Mouse (Mus musculus) 3134 (cell line): ENCODE measurements at regions not wholly inside any gene's neighbourhood (a gene's known extent, or its start where the extent isn't known, plus 50 kb on each side); places are given as distances from the start of the nearest gene placed in this dataset.
"Not testable (repeated sequence)": the region's sequence is repeated elsewhere in the genome, so short reads cannot be mapped to it uniquely, and the experiment has no call there.

Experiments
- DNase-seq: peaks from one replicate; pipeline ENCODE4 v3.0.0-alpha.2; 2011; ENCODE audit warnings: low spot score; ENCODE audit not compliant: insufficient read length; ENCODE audit errors: extremely low read depth

DNA sequence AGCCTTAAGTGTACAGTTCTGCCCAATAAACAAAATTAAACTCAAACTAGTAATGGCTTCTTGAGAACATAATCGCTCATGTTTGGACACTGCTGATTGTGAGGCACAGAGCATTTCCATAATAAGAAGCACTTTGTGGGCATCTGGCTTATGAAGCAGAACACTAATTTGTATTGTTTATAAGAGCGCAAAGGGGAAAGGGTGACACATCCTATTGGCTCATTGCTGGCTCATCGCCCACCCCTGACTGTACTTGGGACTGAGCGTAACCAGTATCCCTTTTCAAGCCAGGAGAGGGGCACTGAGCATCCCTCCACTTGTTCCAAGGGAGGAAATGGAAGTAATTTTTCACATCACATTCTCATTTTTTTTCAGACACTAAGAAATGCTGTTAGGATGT is 288.0 kb downstream of the Sfmbt2 start:
- DNase-seq: no peak

DNA sequence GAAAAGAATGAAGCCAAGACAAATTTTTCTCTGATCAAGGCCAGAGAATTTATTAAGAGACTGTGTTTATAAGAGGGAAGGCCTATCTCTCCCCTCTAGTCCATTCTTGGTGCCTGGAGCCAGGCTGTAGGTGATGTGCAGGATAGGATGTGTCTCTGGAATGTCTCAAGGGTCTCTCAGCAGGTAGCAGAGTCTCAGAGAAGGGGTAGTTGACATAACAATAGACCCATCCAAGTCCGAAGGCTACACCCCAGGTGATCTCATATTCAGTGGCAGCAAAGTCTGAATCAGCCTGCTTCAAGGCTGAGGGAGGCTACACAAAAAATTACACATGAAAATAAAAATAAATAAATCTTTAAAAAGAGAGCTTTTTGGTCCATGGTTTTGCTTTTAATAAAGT is 297.6 kb downstream of the Sfmbt2 start:
- not testable (repeated sequence) for DNase-seq

DNA sequence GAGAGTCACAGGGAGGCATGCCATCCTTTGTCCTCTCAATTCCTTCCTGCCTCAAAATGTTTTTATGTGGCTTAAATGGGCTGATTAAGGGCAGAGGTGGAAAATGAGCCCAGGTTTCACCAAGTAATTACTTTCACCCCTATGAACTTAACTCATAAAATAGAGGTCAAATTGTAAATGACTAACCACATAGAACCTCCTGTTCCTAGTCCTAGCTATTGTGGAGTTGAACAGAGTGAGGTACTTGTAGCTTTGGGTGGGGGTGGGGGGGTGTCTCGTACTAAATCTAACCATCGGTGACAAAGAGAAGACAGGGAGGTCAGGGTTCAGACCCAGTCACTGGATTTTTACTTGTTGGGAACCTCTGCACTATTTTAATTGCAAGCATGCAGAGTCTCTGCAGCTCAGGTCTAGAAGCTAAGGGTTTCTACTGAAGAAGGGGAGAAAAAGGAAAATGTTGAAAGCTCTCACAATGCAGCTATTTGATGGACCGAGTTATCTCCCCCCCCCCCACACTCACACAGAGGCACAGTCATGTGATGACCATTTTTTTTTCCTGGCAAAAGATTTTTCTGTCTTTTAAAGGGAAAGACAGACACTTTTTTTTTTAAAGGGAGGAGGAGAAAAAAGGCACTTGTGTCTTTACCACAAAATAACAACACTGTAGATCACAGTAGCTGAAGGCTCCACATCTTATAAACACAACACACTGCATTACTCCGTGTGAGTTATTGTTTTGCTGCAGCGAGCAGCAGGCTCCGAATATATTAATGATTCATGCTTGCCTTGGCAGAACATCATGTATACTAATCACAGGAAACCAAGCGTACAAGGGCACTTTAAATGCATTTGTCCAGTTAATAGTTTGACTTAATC is 300.4 kb downstream of the Sfmbt2 start:
- DNase-seq: no peak

DNA sequence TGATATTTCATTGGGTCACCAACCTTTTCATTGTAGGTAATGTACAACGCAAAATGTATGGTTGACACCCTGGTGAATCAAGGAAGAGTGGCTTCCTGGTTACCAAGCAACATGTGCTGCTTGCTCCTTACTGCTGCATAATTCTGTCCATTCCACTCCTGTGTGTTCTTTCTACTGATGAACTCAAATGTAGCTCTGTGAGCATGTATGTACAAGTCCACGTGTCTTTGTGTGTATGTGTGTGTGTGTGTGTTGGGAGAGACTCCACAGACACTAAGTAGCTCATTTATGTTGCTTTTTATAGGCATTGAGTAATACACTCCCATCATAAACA is 301.0 kb downstream of the Sfmbt2 start:
- DNase-seq: no peak

DNA sequence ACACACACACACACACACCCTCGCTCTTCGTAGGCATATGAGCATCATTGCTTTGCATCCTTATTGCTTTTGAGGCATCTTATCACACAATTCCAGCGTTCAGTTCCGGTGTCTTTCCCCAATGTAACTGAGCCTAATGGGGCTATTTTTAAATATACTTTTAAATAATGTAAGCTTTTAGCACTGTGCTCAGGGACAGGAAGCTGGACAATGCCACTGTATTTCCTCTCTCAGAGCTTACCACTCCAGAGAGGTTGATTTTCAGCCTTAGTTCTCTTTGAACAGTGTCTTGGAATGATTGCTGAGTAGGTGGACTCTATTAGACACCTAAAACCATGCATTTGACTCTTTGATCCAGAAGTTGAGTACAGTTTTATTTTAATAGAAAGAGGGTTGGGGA is 301.9 kb downstream of the Sfmbt2 start:
- DNase-seq: no peak

DNA sequence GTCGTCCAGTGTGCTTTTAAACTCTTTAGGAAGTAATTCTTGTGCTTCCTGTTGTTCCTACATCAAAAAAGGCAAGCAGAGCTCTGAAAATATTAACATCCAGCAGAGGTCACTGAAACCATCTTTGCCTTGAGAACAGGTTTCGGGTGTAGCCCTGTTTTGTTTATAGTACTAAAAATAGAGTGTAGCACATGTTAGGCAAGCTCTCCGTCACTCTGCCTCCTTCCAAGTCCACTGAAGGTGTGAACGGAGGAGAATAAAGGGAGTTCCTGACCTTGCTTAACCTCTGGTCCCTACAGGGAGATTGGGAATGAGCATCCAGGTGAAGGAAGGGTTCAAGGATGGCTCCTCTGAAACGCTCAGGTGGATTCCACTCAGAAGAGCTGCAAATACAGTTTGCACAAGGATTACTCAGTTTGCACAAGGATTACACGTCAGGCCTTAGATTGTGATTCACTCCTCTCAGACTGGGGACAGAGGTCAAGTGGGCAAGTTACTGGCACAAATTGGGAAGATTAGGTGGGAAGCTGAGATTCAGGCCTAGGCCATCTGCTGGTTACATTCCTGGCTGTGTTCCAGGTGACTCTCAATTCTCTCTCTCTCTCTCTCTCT is 304.5 kb downstream of the Sfmbt2 start:
- DNase-seq: no peak

DNA sequence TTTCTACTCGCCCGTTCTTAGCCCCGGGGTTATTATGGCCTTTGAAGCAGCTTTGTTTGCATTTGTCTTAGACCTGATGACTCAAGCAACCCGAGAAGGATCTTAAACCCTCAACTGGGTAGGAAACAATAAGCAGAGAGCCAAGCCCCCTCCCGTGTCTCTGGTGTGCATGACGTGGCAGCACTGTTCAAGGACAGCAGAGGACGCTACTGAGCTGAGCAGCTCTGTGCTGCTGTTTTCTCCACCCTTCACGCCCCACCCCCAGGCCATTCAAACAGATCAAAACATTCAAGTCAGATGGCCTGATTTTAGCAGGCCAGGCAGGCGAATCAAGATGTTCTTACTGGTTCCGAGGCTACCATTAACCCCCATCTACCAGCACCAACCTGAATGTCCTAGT is 331.1 kb downstream of the Sfmbt2 start:
- no peak for DNase-seq

DNA sequence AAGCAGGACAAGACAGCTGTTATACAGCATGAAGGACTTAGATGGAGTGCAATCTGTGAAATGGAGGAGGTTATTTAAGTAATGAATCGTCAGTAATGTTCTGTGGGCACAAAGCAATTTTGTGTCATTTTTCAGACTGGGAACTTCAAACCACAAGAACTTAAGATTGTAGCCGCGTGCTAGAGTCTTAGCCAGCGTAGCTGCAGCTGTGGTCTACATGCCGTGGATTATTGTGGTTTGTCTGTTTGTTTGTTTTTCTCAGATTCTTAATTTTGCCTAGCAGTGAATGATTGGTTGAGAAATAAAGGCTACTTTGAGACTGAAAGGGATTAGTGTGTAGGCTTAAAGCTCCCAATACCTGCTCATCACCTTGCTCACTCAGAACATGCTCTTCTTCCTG is 348.1 kb downstream of the Sfmbt2 start:
- peak; percentile 15 for DNase-seq

DNA sequence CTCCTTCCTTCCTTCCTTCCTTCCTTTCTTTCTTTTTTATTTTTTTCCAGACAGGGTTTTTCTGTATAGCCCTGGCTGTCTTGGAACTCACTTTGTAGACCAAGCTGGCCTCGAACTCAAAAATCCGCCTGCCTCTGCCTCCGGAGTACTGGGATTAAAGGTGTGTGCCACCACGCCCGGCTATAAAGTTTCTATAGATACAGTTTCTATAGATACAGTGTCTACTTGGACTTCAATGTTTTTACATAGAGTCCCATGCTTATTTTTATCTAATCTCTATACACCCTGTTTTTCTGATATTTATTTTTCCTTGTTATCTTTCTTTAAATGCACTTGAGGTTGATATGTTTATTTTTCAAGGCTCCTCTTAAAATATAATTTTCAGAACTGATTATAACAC is 364.0 kb downstream of the Sfmbt2 start:
- DNase-seq: not testable (repeated sequence)

DNA sequence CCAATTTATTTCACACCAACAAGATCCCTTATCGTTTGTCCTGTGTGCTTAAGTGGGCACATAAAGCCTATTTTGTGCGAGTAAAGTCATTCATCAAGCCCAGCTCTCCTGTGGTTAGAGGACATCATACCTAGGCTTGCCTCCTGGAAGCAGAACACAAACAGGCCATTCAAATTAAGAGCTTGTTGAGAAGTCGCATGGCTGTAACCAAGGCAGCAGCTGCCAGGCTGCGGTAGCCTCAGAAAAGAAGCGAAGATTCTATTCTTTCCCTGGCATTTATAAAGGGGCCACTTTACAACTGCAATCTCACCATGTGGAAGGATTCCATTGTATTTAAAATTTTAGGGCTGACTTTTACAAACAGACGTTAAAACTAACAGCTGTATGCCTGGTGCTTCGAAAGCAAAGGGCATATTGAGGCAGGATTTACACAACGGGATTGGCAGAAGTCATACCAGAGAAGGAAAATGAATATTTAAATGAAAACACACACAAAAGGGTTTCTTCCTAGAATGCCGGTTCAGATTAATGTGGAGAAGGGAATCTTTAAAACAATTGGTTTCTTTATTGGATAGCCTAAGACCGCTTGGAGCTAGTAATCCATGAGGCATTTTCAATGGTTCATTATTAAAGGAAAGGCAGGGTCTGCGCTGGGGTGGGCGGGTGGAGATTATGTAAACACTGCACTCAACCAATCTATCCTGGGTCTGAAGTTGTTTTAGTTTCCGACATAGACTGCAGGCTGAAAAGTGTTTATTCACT is 366.6 kb downstream of the Sfmbt2 start:
- no peak for DNase-seq

DNA sequence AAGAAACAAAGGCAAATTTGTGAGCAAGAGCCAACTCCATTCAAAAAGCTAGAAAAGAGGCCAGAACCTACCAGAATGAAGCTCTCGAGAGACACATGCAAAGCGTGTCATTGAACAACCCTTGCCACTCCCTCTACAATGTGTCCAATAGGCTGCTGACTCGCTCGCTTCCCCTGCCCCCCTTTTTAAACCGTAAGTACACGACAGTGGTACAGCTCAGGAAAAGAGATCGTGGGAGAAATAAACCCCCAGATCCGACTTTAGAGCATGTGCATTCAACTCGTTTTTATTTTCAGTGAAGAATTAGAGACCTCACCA is 367.1 kb downstream of the Sfmbt2 start:
- DNase-seq: no peak

DNA sequence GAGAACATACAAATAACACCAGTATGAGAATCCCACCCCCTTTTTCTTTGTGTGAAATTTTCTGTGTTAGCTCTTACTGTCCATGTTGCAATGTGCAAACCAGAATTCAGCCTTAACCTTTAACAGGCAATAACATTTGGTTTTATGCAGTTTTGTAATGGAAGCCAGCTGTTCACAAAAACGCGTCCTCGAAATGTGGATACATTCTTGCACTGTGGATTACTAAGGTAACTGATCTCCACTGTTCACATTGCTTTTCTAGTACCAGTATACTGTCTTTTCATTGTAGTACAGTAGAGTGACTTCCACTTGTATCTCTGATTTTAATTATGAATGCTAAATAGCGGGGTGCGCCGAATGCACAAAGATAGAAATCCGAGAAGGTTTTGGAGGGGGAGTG is 374.8 kb downstream of the Sfmbt2 start:
- DNase-seq: no peak

DNA sequence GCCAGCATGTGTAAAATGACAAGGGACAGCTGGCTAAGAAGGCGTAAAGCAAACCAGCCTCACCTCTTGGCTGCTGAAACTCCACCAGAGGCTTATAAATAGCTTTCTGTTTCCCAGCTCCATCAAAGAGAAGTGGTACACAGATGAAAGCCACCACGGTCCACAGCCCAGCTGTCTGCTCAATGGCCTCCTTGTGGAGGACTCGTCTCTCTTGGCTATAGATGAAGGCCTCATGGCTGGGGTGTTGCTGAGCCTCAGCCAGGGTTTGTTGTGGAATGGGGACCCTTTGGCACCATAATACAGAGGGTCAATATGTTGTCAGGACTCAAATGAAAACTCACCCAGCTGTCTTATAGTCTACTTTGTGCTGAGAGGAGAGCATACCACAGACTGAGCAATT is 385.1 kb downstream of the Sfmbt2 start:
- DNase-seq: no peak

DNA sequence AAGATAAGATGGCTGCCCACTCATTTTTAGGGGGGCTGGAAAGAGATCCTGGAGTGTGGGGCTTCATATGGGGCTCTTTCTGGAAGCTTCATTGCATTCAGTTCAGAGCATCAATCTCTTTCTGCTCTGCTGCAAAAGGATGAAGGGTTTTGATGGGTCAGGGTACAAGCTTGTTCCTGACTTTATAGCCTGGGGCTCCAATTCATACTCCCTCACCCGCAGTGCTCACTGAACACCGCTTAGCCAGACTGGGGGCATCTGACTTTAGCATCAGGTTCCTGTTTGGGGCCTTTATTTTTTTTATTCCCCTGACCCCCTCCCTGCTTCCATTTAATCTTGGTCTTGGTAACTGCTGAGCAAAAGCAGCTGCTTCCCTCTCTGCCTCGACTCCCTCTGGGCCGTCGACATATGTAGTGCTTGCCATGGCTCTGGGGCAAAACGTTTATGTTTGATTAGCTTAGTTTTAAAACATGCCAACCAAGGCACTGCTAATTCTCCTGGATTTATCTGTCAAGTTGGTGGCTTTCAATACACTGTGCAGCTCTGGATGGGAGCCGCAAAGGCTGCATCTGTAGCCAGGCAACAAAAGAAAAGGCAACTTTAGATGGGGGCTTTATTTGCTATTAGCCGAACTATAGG is 387.0 kb downstream of the Sfmbt2 start:
- DNase-seq: no peak

DNA sequence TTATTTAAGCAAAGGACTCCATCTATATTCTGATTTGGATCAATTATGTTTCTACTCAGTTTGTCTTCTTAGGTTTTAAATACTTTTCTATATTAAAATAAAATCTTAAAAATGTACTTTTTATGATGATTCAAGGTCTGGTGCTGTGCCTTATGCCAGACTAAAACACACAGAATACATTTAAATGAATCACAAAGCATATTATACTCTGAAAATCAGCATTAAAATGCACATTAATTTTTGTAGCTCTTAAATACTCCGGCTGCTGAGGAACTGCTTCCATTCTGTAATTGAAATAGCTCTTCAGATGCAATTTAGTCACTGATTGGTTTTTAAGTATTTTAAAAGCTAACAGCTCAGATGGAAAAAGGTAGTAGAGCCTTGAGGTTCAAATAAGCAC is 387.6 kb downstream of the Sfmbt2 start:
- DNase-seq: no peak

DNA sequence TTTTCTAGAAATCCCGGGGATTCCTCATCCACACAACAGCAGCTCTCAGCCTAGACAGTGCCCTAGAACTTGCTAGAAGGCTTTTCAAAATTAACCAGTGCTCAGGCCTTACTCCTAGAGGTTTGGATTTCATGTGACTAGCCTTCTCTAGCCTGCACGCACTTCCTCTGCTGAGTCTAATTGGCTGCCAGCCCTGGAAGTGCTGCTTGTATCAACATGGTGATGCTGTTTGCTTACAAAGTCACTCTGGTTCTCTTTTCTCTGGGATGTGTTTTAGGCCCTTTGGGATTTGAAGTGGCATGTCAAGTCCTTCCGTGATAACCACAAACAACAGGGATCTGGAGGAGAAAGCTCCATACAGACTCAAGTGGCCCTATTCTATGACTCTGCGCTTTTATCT is 391.9 kb downstream of the Sfmbt2 start:
- no peak for DNase-seq

DNA sequence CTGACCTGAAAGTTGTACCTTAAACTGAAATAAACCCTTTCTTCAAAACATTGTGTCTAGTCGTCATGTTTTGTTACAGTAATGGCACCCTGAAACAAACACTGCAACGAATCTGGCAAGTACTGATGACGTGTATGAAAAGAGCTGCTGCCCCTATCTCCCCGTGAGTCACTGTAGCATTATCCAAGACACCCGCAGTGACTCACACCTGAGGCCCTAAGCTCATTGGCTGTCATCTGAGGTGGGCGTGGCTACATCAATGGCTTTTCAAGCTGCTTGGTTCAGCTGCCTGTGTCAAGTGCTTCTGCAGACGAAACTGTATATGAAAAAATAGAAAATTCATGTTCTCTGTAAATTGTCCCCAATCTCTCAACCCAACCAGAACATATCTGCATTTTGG is 388.8 kb upstream of the Prkcq start:
- peak; percentile 26 for DNase-seq

DNA sequence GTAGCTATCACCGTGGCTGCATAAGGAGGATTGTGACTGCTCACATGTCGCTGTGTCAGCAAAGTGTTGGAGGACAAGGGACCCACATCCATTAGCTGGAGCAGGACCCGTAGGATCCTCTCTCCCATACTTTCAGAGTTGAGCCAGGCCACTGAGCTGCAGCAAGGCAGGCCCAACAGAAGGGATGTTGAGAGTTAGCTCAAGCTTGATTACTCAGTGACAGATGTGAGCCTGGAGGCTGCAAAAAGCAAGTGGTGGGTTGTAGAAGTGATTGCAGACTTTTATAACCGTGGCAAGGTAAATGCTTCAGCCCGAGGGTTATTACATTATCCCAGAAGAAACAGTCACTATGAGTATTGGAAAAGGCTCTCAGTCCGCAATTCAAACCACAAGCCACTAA is 388.3 kb upstream of the Prkcq start:
- no peak for DNase-seq

DNA sequence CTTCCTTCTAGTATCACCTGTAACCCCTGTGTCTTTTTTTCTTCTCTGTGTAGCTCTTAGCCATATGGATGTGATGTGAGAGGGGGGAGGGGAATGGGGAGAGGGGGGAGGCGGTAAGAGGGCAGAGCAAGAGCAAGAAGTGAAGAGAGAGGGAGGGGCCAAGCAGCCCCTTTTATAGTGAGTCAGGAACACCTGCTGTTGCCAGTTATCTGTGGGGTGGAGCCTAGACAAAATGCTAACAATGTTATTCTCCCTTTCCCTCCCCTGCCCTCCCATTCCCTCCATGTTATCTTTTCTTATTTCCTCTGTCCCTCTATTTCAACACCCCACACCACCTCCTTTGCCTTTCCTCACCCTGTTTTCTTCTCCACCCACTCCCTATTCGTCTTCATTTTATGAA is 387.6 kb upstream of the Prkcq start:
- no peak for DNase-seq

DNA sequence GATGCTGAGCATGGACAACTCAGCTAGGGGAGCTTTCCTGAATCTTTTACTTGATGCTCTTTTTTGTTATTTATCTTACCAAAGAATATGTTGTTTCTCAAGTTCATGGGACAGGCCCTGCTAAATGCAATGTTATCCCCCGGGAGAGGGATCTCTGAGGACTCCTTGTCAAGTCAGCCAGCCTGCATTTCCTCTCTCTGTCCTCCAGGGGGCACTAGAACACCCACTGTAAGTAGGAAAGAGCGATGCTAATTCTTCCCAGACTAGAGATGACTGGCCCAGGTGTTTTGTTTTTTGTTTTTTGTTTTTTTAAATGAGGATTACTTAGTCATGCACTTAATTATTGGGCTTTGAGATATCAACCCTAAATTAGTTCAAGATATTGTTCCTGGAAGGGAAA is 386.8 kb upstream of the Prkcq start:
- peak; percentile 18 for DNase-seq

DNA sequence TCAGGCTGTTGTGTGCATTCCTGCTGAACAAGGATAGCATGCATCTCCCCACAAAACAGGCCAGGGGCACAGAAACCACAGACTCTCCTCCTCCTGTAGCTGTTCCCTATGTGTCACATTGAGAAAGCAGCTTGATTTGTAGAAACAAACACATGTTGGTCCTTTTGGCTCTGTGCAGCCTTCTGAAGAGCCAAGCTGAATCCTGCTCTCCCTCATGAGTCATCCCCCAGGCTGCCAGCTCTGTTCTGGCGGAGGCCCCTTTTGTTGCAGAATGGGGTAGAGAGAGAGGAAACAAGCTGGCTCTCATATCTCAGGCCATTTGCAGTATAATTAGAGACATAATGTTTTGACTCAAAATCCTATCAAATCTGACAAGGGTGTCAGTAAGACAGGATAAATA is 383.4 kb upstream of the Prkcq start:
- DNase-seq: peak; percentile 53

DNA sequence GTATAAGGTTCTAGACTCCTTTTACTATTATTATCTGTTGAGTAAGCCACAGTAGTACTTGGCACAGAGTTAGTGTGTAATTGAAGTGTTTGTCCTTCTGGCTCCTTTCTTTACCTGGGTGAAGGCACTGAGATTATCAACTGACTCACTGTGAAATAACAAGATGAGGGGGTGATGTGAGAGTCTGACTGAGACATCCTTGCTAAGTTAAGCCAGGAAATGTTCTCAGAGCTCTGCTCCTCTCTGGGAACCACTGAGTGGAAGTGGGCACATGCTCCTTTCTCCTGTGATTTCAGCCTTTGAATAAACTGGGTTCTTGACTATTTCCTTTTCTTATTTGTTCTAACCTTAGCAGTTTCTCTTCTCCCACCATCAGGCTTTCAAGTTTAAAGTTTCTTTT is 380.7 kb upstream of the Prkcq start:
- no peak for DNase-seq
